Mouse (Mus musculus): Measurements from ENCODE around the gene Bhmt. TPM values are rescaled to one million over a fixed set of nuclear protein-coding genes. Genes with fewer than 3 reads are reported as not detected.

Gene Bhmt
- polyA plus RNA-seq, 1 experiment, result not detected

DNA sequence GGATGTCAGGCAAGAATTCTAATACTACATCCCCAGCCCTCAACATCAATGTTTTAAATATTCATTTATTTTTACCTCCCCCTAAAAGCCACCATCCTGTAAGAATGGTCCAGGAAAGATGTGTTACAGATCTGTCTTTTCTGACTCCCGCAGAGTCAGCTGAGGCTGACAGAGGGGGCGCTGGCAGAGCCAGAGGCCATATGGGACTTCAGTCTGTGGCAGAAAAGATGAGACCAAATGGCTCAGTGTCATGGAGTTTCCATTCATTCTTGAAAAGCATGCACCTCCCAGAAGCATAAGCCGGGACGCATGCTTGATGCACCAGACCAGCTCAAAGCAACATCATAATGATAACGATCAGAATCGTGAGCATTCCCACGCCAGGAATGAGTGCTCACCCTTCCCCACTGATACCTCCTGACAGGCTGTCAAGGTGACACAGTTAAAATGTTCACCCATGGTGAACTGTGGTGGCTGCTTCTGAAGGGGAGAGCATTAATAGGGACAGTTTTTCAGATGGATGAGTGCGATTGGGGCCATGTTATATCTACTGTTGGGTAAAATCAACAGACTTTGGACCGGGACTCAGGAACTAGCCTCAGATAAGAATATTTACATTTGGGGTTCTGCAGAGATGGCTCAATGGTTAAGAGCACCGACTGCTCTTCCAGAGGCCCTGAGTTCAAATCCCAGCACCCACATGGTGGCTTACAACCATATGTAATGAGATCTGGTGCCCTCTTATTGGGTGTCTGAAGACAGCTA, 6.6 kb downstream of the Bhmt start:
- no peak for TF ChIP-seq GATA1 (IDR thresholded peaks at IDR 0.05; ENCODE audit: low read length)

DNA sequence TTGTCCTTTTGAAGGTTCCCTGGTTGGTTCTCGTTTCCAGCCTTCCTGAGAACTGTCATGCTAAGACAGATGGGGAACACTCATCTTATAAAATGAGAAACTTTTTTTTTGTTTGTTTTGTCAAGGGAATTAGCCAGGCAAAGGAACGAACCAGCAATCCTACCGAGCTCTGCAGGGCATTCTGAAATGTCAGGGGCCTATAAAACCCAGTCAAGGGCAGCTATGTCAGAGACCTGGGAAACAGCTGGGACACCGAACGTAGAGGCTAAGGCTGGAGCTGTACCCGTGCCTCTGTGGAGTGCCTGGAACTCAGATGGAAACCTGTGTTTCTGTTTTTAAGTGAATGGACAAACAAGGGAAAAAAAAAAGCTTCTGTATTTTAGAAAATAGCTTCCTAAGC, 8.9 kb downstream of the Bhmt start:
- TF ChIP-seq GATA1 (IDR thresholded peaks at IDR 0.05; ENCODE audit: low read length), result no peak

- TF ChIP-seq GATA1 (IDR thresholded peaks at IDR 0.05; ENCODE audit: low read length), result no peak
These were observed 23.3 kb downstream of the Bhmt start for GRCm38 (mm10) chr13:93614361-93614948.

- no peak for TF ChIP-seq GATA1 (IDR thresholded peaks at IDR 0.05; ENCODE audit: low read length)
These were observed 24.0 kb downstream of the Bhmt start for GRCm38 (mm10) chr13:93613771-93614170.

GRCm38 (mm10) chr13:93612660-93613607, 24.8 kb downstream of the Bhmt start:
- TF ChIP-seq GATA1 (IDR thresholded peaks at IDR 0.05; ENCODE audit: low read length), result no peak

- no peak for TF ChIP-seq GATA1 (IDR thresholded peaks at IDR 0.05; ENCODE audit: low read length)
These were observed 29.3 kb downstream of the Bhmt start for GRCm38 (mm10) chr13:93608476-93608875.

GRCm38 (mm10) chr13:93607701-93608100, 30.1 kb downstream of the Bhmt start:
- no peak for TF ChIP-seq GATA1 (IDR thresholded peaks at IDR 0.05; ENCODE audit: low read length)

- TF ChIP-seq GATA1 (IDR thresholded peaks at IDR 0.05; ENCODE audit: low read length), result no peak
These were observed 30.7 kb downstream of the Bhmt start for GRCm38 (mm10) chr13:93606868-93607578.

GRCm38 (mm10) chr13:93604698-93605097, 33.1 kb downstream of the Bhmt start:
- no peak for TF ChIP-seq GATA1 (IDR thresholded peaks at IDR 0.05; ENCODE audit: low read length)

- TF ChIP-seq GATA1 (IDR thresholded peaks at IDR 0.05; ENCODE audit: low read length), result no peak
These were observed 36.2 kb downstream of the Bhmt start for GRCm38 (mm10) chr13:93601527-93601926.

DNA sequence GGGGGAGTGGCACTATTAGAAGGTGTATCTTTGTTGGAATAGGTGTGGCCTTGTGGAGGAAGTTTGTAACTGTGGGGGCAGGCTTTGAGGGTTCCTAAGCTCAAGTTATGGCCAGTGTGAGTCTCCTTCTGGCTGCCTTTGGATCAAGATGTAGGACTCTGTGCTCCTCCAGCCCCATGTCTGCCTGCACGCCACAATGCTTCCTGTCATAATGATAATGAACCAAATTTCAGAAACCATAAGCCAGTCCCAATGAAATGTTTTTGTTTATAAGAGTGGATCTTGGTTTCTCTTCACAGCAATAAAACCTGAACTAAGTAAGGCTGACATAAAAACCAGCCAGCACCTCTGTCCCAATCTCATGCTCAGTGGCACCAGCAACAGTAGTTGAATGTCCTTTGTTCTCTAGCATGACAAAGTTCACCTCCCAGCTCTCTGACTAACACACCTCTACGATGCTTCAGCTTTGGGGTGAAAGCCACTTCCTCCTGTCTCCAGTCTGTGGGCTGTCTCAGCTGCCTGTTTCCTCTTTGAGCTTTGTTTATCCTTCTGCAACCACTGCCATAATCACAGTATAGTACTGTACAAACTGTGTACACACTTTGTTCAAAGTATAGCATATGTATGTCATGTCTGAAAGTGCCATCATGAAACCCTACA, 44.6 kb downstream of the Bhmt start:
- TF ChIP-seq GATA1 (IDR thresholded peaks at IDR 0.05; ENCODE audit: low read length), result no peak

GRCm38 (mm10) chr13:93580431-93580830, 57.3 kb downstream of the Bhmt start:
- TF ChIP-seq GATA1 (IDR thresholded peaks at IDR 0.05; ENCODE audit: low read length), result no peak

GRCm38 (mm10) chr13:93569676-93570075, 68.1 kb downstream of the Bhmt start:
- TF ChIP-seq GATA1 (IDR thresholded peaks at IDR 0.05; ENCODE audit: low read length), result no peak

Other genes starting within 250 kb of the Bhmt start
- 25.6 and 29.2 TPM in 2 replicates for gene Jmy, start 138.2 kb downstream of the Bhmt start, polyA plus RNA-seq (2012)
- not detected in 2 replicates for gene Bhmt2, start 36.3 kb upstream of the Bhmt start, polyA plus RNA-seq (2012)
- not detected in 2 replicates for gene Dmgdh, start 36.5 kb upstream of the Bhmt start, polyA plus RNA-seq (2012)
- gene Arsb, start 133.7 kb upstream of the Bhmt start, polyA plus RNA-seq (2012), result not detected in 2 replicates